Mouse (Mus musculus) hematopoietic stem cell, adult 5-6 weeks (primary cell): ENCODE data around the gene Vdac2. TPM values are rescaled to one million over a fixed set of nuclear protein-coding genes. Genes with fewer than 3 reads are reported as not detected.

Experiments
- ATAC-seq, 2 experiments: fragments of 125-278 bp in 1 of 2; replicated peaks in 1 of 2; 2 replicates each; pipeline ENCODE4 v1.8.0; 2016 to 2017; ENCODE audit warnings: inconsistent platforms in 2 of 2, mild to moderate bottlenecking in 2 of 2, moderate number of reproducible peaks in 2 of 2, low read depth in 1 of 2, moderate TSS enrichment in 1 of 2; ENCODE audit not compliant: low FRiP score in 2 of 2, poor library complexity in 2 of 2, severe bottlenecking in 2 of 2, insufficient read depth in 1 of 2, low TSS enrichment in 1 of 2
- total RNA-seq: library from RNA; stranded (forward); fragments of 172-1452, 232-1000 nt; gene quantifications from 2 replicates; pipeline ENCODE4 v1.2.3, GENCODE M21; 2017

The Vdac2 gene
- 301 and 303 TPM in 2 replicates for total RNA-seq

- no peak for ATAC-seq
Observed at GRCm38 (mm10) chr14:21824938-21825337, at the start of gene Vdac2. Vdac2 (plus strand) TSS chr14:21825238.

- ATAC-seq, result no peak
Observed at GRCm38 (mm10) chr14:21776201-21776600, 48.8 kb upstream of the Vdac2 start.

- no peak for ATAC-seq
Observed at GRCm38 (mm10) chr14:21786500-21786899, 38.5 kb upstream of the Vdac2 start.

- ATAC-seq, result no peak
Observed at GRCm38 (mm10) chr14:21787374-21787773, 37.7 kb upstream of the Vdac2 start.

- no peak for ATAC-seq
Observed at GRCm38 (mm10) chr14:21788121-21788520, 36.9 kb upstream of the Vdac2 start.

- ATAC-seq, result no peak
Observed at GRCm38 (mm10) chr14:21790585-21791251, 34.3 kb upstream of the Vdac2 start.

GRCm38 (mm10) chr14:21791722-21792121 lies 33.3 kb upstream of the Vdac2 start:
- ATAC-seq, result no peak

GRCm38 (mm10) chr14:21792250-21792649 lies 32.8 kb upstream of the Vdac2 start:
- no peak for ATAC-seq

GRCm38 (mm10) chr14:21800641-21801040 lies 24.4 kb upstream of the Vdac2 start:
- no peak for ATAC-seq

GRCm38 (mm10) chr14:21801624-21802023 lies 23.4 kb upstream of the Vdac2 start:
- ATAC-seq, result no peak

GRCm38 (mm10) chr14:21802543-21803206 lies 22.4 kb upstream of the Vdac2 start:
- no peak for ATAC-seq

- no peak for ATAC-seq
Observed at GRCm38 (mm10) chr14:21806203-21806602, 18.8 kb upstream of the Vdac2 start.

- no peak for ATAC-seq
Observed at GRCm38 (mm10) chr14:21806631-21807160, 18.3 kb upstream of the Vdac2 start.

- peak in 1 of 2 experiments; percentile 51; a peak in 1 of 4 replicates for ATAC-seq
Observed at GRCm38 (mm10) chr14:21808208-21808922, 16.7 kb upstream of the Vdac2 start.

- no peak for ATAC-seq
Observed at GRCm38 (mm10) chr14:21809418-21809817, 15.6 kb upstream of the Vdac2 start.

- ATAC-seq, result peak; percentile 29 to 69
Observed at GRCm38 (mm10) chr14:21811301-21811700, 13.7 kb upstream of the Vdac2 start.

- no peak for ATAC-seq
Observed at GRCm38 (mm10) chr14:21811744-21812393, 13.2 kb upstream of the Vdac2 start.
